Comparison of ENCODE assay signal across 8 mouse cellular contexts in the genomic region with DNA sequence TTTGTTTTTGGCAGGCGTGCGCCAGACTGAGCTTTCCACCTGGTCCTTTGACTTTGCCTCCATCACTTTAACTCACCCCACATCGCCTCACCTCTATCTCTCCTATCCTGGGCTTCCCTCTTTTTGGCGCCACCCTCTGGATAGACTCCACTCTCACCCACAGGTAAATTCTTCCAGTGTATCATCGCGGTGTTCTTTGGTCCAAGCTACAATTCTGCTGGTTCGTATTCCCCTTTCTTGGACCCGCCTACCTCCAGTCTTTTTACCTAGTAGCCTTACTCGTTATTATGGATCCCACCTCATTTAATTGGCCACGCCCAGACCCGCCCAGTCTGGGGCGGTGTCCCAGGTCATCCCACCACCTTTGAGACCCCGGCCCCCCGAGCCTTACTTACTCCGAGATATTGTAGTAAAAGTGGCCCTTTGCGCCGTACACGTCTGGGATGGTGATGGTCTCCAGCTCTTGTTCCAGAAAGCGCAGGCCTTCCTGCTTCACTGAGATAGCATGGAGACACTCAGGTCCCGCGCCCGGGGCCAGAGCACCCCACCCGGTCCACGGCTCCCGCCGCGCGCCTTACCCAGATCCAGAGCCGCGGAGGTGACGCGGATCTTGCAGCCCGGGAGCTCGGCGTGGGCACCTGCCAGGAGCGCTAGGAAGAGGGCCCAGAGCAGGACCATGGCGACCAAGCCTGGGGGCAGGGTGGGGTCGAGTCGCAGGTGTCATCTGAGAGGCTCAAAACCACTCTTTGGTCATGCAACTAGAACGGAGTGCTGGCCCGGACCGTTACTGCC. TPM values are rescaled to one million over a fixed set of nuclear protein-coding genes. Genes with fewer than 3 reads are reported as not detected.
DNase-seq lines count a peak whose midpoint lies in the region; ATAC-seq and TF ChIP-seq lines count a peak whose summit lies in the region.

No protein-coding gene starts in this region.

- no peak for TF ChIP-seq CTCF in thymus, adult 2 months (IDR thresholded peaks at IDR 0.05; ENCODE audit: borderline replicate concordance, control insufficient read depth, extremely low read depth, insufficient read depth, low read length, poor library complexity)

- peaks cover 17% of the 10 kb centered on the region for H3K4me1 ChIP-seq in thymus, adult 2 months (replicated peaks; ENCODE audit: control insufficient read depth, insufficient read depth, low read length)
- peaks cover 26% of the 10 kb centered on the region for H3K4me1 ChIP-seq in hindbrain, embryonic 15.5 days (replicated peaks)

- peak overlapping the region; percentile 35 for H3K4me3 ChIP-seq in thymus, adult 2 months (ENCODE audit: control insufficient read depth, insufficient read depth, low read length)
- H3K4me3 ChIP-seq in hindbrain, embryonic 15.5 days: peak overlapping the region; percentile 51

- peak overlapping the region; percentile 32 for H3K9ac ChIP-seq in hindbrain, embryonic 15.5 days

- H3K27ac ChIP-seq in thymus, adult 2 months (ENCODE audit: control insufficient read depth, insufficient read depth, low read length): no peak overlapping the region
- H3K27ac ChIP-seq in hindbrain, embryonic 15.5 days (replicated peaks): peak overlapping the region; percentile 26; the same call in 1 of the 2 replicates

- no peaks in the 10 kb centered on the region for H3K9me3 ChIP-seq in hindbrain, embryonic 15.5 days

- no peaks in the 10 kb centered on the region for H3K36me3 ChIP-seq in thymus, adult 2 months (ENCODE audit: control insufficient read depth, insufficient read depth, low read length)
- no peaks in the 10 kb centered on the region for H3K36me3 ChIP-seq in hindbrain, embryonic 15.5 days

- peak overlapping the region; percentile 98 for H3K4me2 ChIP-seq in hindbrain, embryonic 15.5 days

- peaks cover 18% of the 10 kb centered on the region for H3K27me3 ChIP-seq in thymus, adult 2 months (ENCODE audit: control insufficient read depth, insufficient read depth, low read length)
- H3K27me3 ChIP-seq in hindbrain, embryonic 15.5 days: peaks cover 29% of the 10 kb centered on the region

- WGBS in thymus, adult 2 months: 3% methylated on average over 42 of the region's 42 CpGs
- WGBS in hindbrain, embryonic 15.5 days: under 1% methylated on average over 42 of the region's 42 CpGs

- ATAC-seq in hindbrain, embryonic 15.5 days (ENCODE audit: low FRiP score, low read depth): peak; percentile 61; the same call in 1 of the 2 replicates
- ATAC-seq in megakaryocyte progenitor cell, adult 5-6 weeks (replicated peaks; ENCODE audit: poor library complexity): 0 out of 2 replicates have a peak, but pooled peaks have one; percentile 15

- DNase-seq in adrenal gland, adult 2 months: peak; percentile 40
- no peak for DNase-seq in adrenal gland, postnatal 25 days
- no peak for DNase-seq in thymus, adult 2 months
- no peak for DNase-seq in thymus, postnatal 10 days (ENCODE audit: low spot score in 2 of 2)
- DNase-seq in urinary bladder, postnatal 10 days (ENCODE audit: low spot score): no peak
- DNase-seq in urinary bladder, postnatal 25 days (ENCODE audit: low spot score): no peak

- no peak for TF ChIP-seq POLR2A in thymus, adult 2 months (IDR thresholded peaks at IDR 0.05; ENCODE audit: control insufficient read depth, extremely low read depth, insufficient read depth, low read length, poor library complexity)

RNA-seq across cellular contexts. Expression of gene Pltp, which starts 1.0 kb away (rescaled TPM):
- total RNA-seq in adrenal gland, adult 2 months (2021): 10 to 100 TPM; 21.1 to 36.6 TPM
- polyA plus RNA-seq in adrenal gland, adult 2 months (2012; rRNA removed): 63.9 and 72.0 TPM in 2 replicates
- 12.7 and 16.2 TPM in 2 replicates for total RNA-seq in adrenal gland, postnatal 25 days (2021)
- 227 and 263 TPM in 2 replicates for polyA plus RNA-seq in thymus, adult 2 months (2012; rRNA removed)
- polyA plus RNA-seq in hindbrain, embryonic 15.5 days (2015; fragmentation: Nextera tagmentation; extraction: Ambion mirVana): 123 and 129 TPM in 2 replicates
- 0.10 TPM in 1 of 2 replicates, not detected in the other for total RNA-seq in megakaryocyte progenitor cell, adult 5-6 weeks (2015)
- not detected in 2 replicates for total RNA-seq in megakaryocyte progenitor cell, adult 5-6 weeks (2017)

RNA-seq across cellular contexts. Expression of gene Pcif1, which starts 22.6 kb away (rescaled TPM):
- total RNA-seq in adrenal gland, adult 2 months (2021): 10 to 100 TPM; 45.1 to 51.6 TPM
- 66.3 and 67.2 TPM in 2 replicates for polyA plus RNA-seq in adrenal gland, adult 2 months (2012; rRNA removed)
- total RNA-seq in adrenal gland, postnatal 25 days (2021): 46.6 and 60.9 TPM in 2 replicates
- 79.7 and 87.9 TPM in 2 replicates for polyA plus RNA-seq in thymus, adult 2 months (2012; rRNA removed)
- 78.5 and 81.7 TPM in 2 replicates for polyA plus RNA-seq in hindbrain, embryonic 15.5 days (2015; fragmentation: Nextera tagmentation; extraction: Ambion mirVana)
- 34.1 and 36.3 TPM in 2 replicates for total RNA-seq in megakaryocyte progenitor cell, adult 5-6 weeks (2015)
- 21.7 and 40.4 TPM in 2 replicates for total RNA-seq in megakaryocyte progenitor cell, adult 5-6 weeks (2017)

RNA-seq across cellular contexts. Expression of gene Neurl2, which starts 23.2 kb away (rescaled TPM):
- total RNA-seq in adrenal gland, adult 2 months (2021): 1 to 10 TPM; 1.4 to 2.7 TPM
- 5.6 and 6.7 TPM in 2 replicates for polyA plus RNA-seq in adrenal gland, adult 2 months (2012; rRNA removed)
- 1.3 and 2.2 TPM in 2 replicates for total RNA-seq in adrenal gland, postnatal 25 days (2021)
- 24.0 and 31.7 TPM in 2 replicates for polyA plus RNA-seq in thymus, adult 2 months (2012; rRNA removed)
- polyA plus RNA-seq in hindbrain, embryonic 15.5 days (2015; fragmentation: Nextera tagmentation; extraction: Ambion mirVana): 6.3 and 7.9 TPM in 2 replicates
- 3.4 and 4.3 TPM in 2 replicates for total RNA-seq in megakaryocyte progenitor cell, adult 5-6 weeks (2015)
- 0.57 and 1.9 TPM in 2 replicates for total RNA-seq in megakaryocyte progenitor cell, adult 5-6 weeks (2017)

RNA-seq across cellular contexts. Expression of gene Ctsa, which starts 23.8 kb away (rescaled TPM):
- 100 to 1,000 TPM; 114 to 124 TPM for total RNA-seq in adrenal gland, adult 2 months (2021)
- 304 and 353 TPM in 2 replicates for polyA plus RNA-seq in adrenal gland, adult 2 months (2012; rRNA removed)
- 108 and 121 TPM in 2 replicates for total RNA-seq in adrenal gland, postnatal 25 days (2021)
- polyA plus RNA-seq in thymus, adult 2 months (2012; rRNA removed): 467 and 538 TPM in 2 replicates
- 97.0 and 105 TPM in 2 replicates for polyA plus RNA-seq in hindbrain, embryonic 15.5 days (2015; fragmentation: Nextera tagmentation; extraction: Ambion mirVana)
- 69.5 and 69.8 TPM in 2 replicates for total RNA-seq in megakaryocyte progenitor cell, adult 5-6 weeks (2015)
- total RNA-seq in megakaryocyte progenitor cell, adult 5-6 weeks (2017): 71.5 and 77.0 TPM in 2 replicates

RNA-seq across cellular contexts. Expression of gene Spata25, which starts 28.2 kb away (rescaled TPM):
- not detected for total RNA-seq in adrenal gland, adult 2 months (2021)
- polyA plus RNA-seq in adrenal gland, adult 2 months (2012; rRNA removed): not detected in 2 replicates
- not detected in 2 replicates for total RNA-seq in adrenal gland, postnatal 25 days (2021)
- 2.9 and 4.5 TPM in 2 replicates for polyA plus RNA-seq in thymus, adult 2 months (2012; rRNA removed)
- 0.34 TPM in 1 of 2 replicates, not detected in the other for polyA plus RNA-seq in hindbrain, embryonic 15.5 days (2015; fragmentation: Nextera tagmentation; extraction: Ambion mirVana)
- total RNA-seq in megakaryocyte progenitor cell, adult 5-6 weeks (2015): not detected in 2 replicates
- total RNA-seq in megakaryocyte progenitor cell, adult 5-6 weeks (2017): not detected in 2 replicates

Comparison
In these comparisons a context has a peak if more than half of its experiments do, and no peak if none do; other contexts are left out.
1. RNA of gene Pltp, which starts 1.0 kb away (total RNA-seq): 21.1 to 36.6 TPM in adrenal gland, adult 2 months and 12.7 to 16.2 TPM in adrenal gland, postnatal 25 days; 0.10 TPM in megakaryocyte progenitor cell, adult 5-6 weeks; every median in the first group is over 10 times any median in the second.